Mouse (Mus musculus) MEL (cell line): ENCODE results near the gene Acvrl1. TPM values are rescaled to one million over a fixed set of nuclear protein-coding genes. Genes with fewer than 3 reads are reported as not detected.

Experiments used
- DNase-seq: peaks from one replicate; pipeline ENCODE4 v3.0.0; 2011; ENCODE audit warnings: low read depth, low spot score
- H3K27ac ChIP-seq: 2 replicates; pipeline ENCODE4 v1.5.1; 2012; ENCODE audit warnings: low read depth, mild to moderate bottlenecking, control low read depth, low read length, moderate library complexity; ENCODE audit not compliant: control insufficient read depth
- H3K27me3 ChIP-seq, 2 experiments: fragments of 150-350 bp in 1 of 2; sonication (generic) in 1 of 2; 2 replicates each; pipeline ENCODE4 v1.6.1; 2012; ENCODE audit warnings: low read length in 2 of 2, mild to moderate bottlenecking in 2 of 2, improper control_type of control experiment in 1 of 2, moderate library complexity in 1 of 2; ENCODE audit not compliant: insufficient read depth in 2 of 2, control insufficient read depth in 1 of 2
- H3K36me3 ChIP-seq, 2 experiments: 2 replicates each; pipeline ENCODE4 v1.6.1; 2012 to 2014; ENCODE audit warnings: low read length in 2 of 2, improper control_type of control experiment in 1 of 2, inconsistent platforms in 1 of 2, mild to moderate bottlenecking in 1 of 2; ENCODE audit not compliant: insufficient read depth in 2 of 2, control insufficient read depth in 1 of 2
- H3K4me1 ChIP-seq, 2 experiments: fragments of 150-350 bp in 1 of 2; sonication (generic) in 1 of 2; 2 replicates each; pipeline ENCODE4 v1.6.1; 2012; ENCODE audit warnings: low read length in 2 of 2, improper control_type of control experiment in 1 of 2, mild to moderate bottlenecking in 1 of 2; ENCODE audit not compliant: insufficient read depth in 2 of 2, control insufficient read depth in 1 of 2
- H3K4me3 ChIP-seq, 2 experiments: fragments of 150-350 bp in 1 of 2; sonication (generic) in 1 of 2; 2 replicates each; pipeline ENCODE4 v1.5.1; 2012; ENCODE audit warnings: low read depth in 2 of 2, low read length in 2 of 2, mild to moderate bottlenecking in 2 of 2, moderate library complexity in 2 of 2, control low read depth in 1 of 2, improper control_type of control experiment in 1 of 2; ENCODE audit not compliant: control insufficient read depth in 1 of 2, insufficient read depth in 1 of 2
- H3K79me2 ChIP-seq: 2 replicates; pipeline ENCODE4 v1.6.1; 2012; ENCODE audit warnings: mild to moderate bottlenecking, low read length, moderate library complexity; ENCODE audit not compliant: control insufficient read depth, poor library complexity, insufficient read depth
- H3K9ac ChIP-seq: 2 replicates; pipeline ENCODE4 v1.6.1; 2012; ENCODE audit warnings: low read depth, mild to moderate bottlenecking, control low read depth, low read length, moderate library complexity; ENCODE audit not compliant: control insufficient read depth, poor library complexity, severe bottlenecking
- H3K9me3 ChIP-seq: fragments of 150-350 bp; sonication (generic); replicated peaks from 2 replicates; pipeline ENCODE4 v1.6.1; 2012; ENCODE audit warnings: mild to moderate bottlenecking, low read length, improper control_type of control experiment, moderate library complexity; ENCODE audit not compliant: insufficient read depth
- BHLHE40 ChIP-seq: IDR thresholded peaks from 2 replicates; pipeline ENCODE4 v1.6.1; 2012; ENCODE audit warnings: low read depth, mild to moderate bottlenecking, inconsistent platforms, low read length, improper control_type of control experiment, borderline replicate concordance
- CHD1 ChIP-seq: IDR thresholded peaks from 2 replicates; pipeline ENCODE4 v1.6.1; 2012; ENCODE audit warnings: low read depth, mild to moderate bottlenecking, inconsistent platforms, low read length, improper control_type of control experiment
- CHD2 ChIP-seq: IDR thresholded peaks from 2 replicates; pipeline ENCODE4 v1.6.1; 2011; ENCODE audit warnings: low read length, improper control_type of control experiment
- CTCF ChIP-seq, 3 experiments: IDR thresholded peaks in 2 of 3; conservative IDR thresholded peaks in 1 of 3; 2 replicates each; pipeline ENCODE4 v1.5.1; 2011 to 2012; ENCODE audit warnings: low read length in 3 of 3, low read depth in 2 of 3, mild to moderate bottlenecking in 2 of 3, improper control_type of control experiment in 1 of 3, inconsistent platforms in 1 of 3, mixed read lengths in 1 of 3, moderate library complexity in 1 of 3; ENCODE audit not compliant: control insufficient read depth in 1 of 3, insufficient read depth in 1 of 3, poor library complexity in 1 of 3, severe bottlenecking in 1 of 3
- E2F4 ChIP-seq: IDR thresholded peaks from 2 replicates; pipeline ENCODE4 v1.6.1; 2011; ENCODE audit warnings: low read depth, low read length, improper control_type of control experiment, borderline replicate concordance
- ELF1 ChIP-seq: IDR thresholded peaks from 2 replicates; pipeline ENCODE4 v1.6.1; 2014; ENCODE audit warnings: low read depth, mild to moderate bottlenecking, inconsistent platforms, low read length, improper control_type of control experiment, moderate library complexity
- EP300 ChIP-seq, 2 experiments: IDR thresholded peaks; 2 replicates each; pipeline ENCODE4 v1.6.1; 2011; ENCODE audit warnings: improper control_type of control experiment in 2 of 2, low read length in 2 of 2, low read depth in 1 of 2, mild to moderate bottlenecking in 1 of 2
- GABPA ChIP-seq: IDR thresholded peaks from 2 replicates; pipeline ENCODE4 v1.6.1; 2012; ENCODE audit warnings: low read depth, mild to moderate bottlenecking, inconsistent platforms, low read length, improper control_type of control experiment, moderate library complexity
- GATA1 ChIP-seq: IDR thresholded peaks from 2 replicates; pipeline ENCODE4 v1.6.1; 2011; ENCODE audit warnings: low read depth, low read length, improper control_type of control experiment
- HCFC1 ChIP-seq: IDR thresholded peaks from 2 replicates; pipeline ENCODE4 v1.6.1; 2012; ENCODE audit warnings: low read depth, mild to moderate bottlenecking, inconsistent platforms, low read length, improper control_type of control experiment, moderate library complexity
- JUND ChIP-seq: IDR thresholded peaks from 2 replicates; pipeline ENCODE4 v1.6.1; 2011; ENCODE audit warnings: low read depth, mild to moderate bottlenecking, improper control_type of control experiment, low read length
- KAT2A ChIP-seq: conservative IDR thresholded peaks from 2 replicates; pipeline ENCODE4 v1.6.1; 2012; ENCODE audit warnings: low read depth, low read length, improper control_type of control experiment, inconsistent platforms
- MAFK ChIP-seq: IDR thresholded peaks from 2 replicates; pipeline ENCODE4 v1.6.1; 2011; ENCODE audit warnings: low read depth, mild to moderate bottlenecking, low read length, improper control_type of control experiment, borderline replicate concordance
- MAX ChIP-seq: IDR thresholded peaks from 2 replicates; pipeline ENCODE4 v1.6.1; 2011; ENCODE audit warnings: low read length, improper control_type of control experiment
- MAZ ChIP-seq: IDR thresholded peaks from 2 replicates; pipeline ENCODE4 v1.6.1; 2012; ENCODE audit warnings: low read depth, mild to moderate bottlenecking, inconsistent platforms, low read length, improper control_type of control experiment
- MEF2A ChIP-seq: IDR thresholded peaks from 2 replicates; pipeline ENCODE4 v1.6.1; 2014; ENCODE audit warnings: low read depth, mild to moderate bottlenecking, inconsistent platforms, low read length, improper control_type of control experiment; ENCODE audit not compliant: poor library complexity, insufficient replicate concordance, severe bottlenecking; ENCODE audit errors: extremely low read depth
- MXI1 ChIP-seq: IDR thresholded peaks from 2 replicates; pipeline ENCODE4 v1.6.1; 2011; ENCODE audit warnings: mild to moderate bottlenecking, low read depth, low read length, improper control_type of control experiment
- MYB ChIP-seq: IDR thresholded peaks from 2 replicates; pipeline ENCODE4 v1.6.1; 2011; ENCODE audit warnings: mild to moderate bottlenecking, low read depth, low read length, improper control_type of control experiment
- MYC ChIP-seq: IDR thresholded peaks from 2 replicates; pipeline ENCODE4 v1.6.1; 2011; ENCODE audit warnings: low read depth, mild to moderate bottlenecking, low read length, improper control_type of control experiment, moderate library complexity
- NELFE ChIP-seq: IDR thresholded peaks from 2 replicates; pipeline ENCODE4 v1.6.1; 2011; ENCODE audit warnings: low read depth, low read length, improper control_type of control experiment
- NRF1 ChIP-seq: IDR thresholded peaks from 2 replicates; pipeline ENCODE4 v1.6.1; 2014; ENCODE audit warnings: low read depth, mild to moderate bottlenecking, inconsistent platforms, low read length, improper control_type of control experiment, moderate library complexity; ENCODE audit not compliant: poor library complexity, insufficient read depth, severe bottlenecking
- POLR2AphosphoS2 ChIP-seq: IDR thresholded peaks from 2 replicates; pipeline ENCODE4 v1.6.1; 2011; ENCODE audit warnings: low read length, improper control_type of control experiment
- POLR2AphosphoS5 ChIP-seq: IDR thresholded peaks from 2 replicates; pipeline ENCODE4 v1.6.1; 2012; ENCODE audit warnings: low read depth, borderline replicate concordance, mild to moderate bottlenecking, inconsistent platforms, low read length, moderate library complexity, mixed read lengths
- RAD21 ChIP-seq: IDR thresholded peaks from 2 replicates; pipeline ENCODE4 v1.6.1; 2011; ENCODE audit warnings: mild to moderate bottlenecking, low read depth, low read length, improper control_type of control experiment
- RCOR1 ChIP-seq: IDR thresholded peaks from 2 replicates; pipeline ENCODE4 v1.6.1; 2012; ENCODE audit warnings: low read depth, mild to moderate bottlenecking, inconsistent platforms, low read length, improper control_type of control experiment
- SIN3A ChIP-seq: IDR thresholded peaks from 2 replicates; pipeline ENCODE4 v1.6.1; 2012; ENCODE audit warnings: low read length, improper control_type of control experiment, inconsistent platforms
- SMC3 ChIP-seq: IDR thresholded peaks from 2 replicates; pipeline ENCODE4 v1.6.1; 2011; ENCODE audit warnings: low read depth, low read length, improper control_type of control experiment
- TAL1 ChIP-seq: IDR thresholded peaks from 2 replicates; pipeline ENCODE4 v1.6.1; 2012; ENCODE audit warnings: mild to moderate bottlenecking, inconsistent platforms, low read length, moderate library complexity, mixed read lengths
- TBP ChIP-seq: IDR thresholded peaks from 2 replicates; pipeline ENCODE4 v1.8.0; 2011; ENCODE audit warnings: low read depth, low read length, improper control_type of control experiment
- TCF12 ChIP-seq: IDR thresholded peaks from 2 replicates; pipeline ENCODE4 v1.6.1; 2014; ENCODE audit warnings: low read depth, mild to moderate bottlenecking, inconsistent platforms, low read length, improper control_type of control experiment, moderate library complexity
- UBTF ChIP-seq: IDR thresholded peaks from 2 replicates; pipeline ENCODE4 v1.6.1; 2012; ENCODE audit warnings: low read depth, mild to moderate bottlenecking, inconsistent platforms, low read length, improper control_type of control experiment, moderate library complexity, borderline replicate concordance; ENCODE audit not compliant: insufficient read depth
- USF1 ChIP-seq: IDR thresholded peaks from 2 replicates; pipeline ENCODE4 v1.6.1; 2014; ENCODE audit warnings: low read depth, mild to moderate bottlenecking, inconsistent platforms, low read length, improper control_type of control experiment, moderate library complexity
- USF2 ChIP-seq, 2 experiments: IDR thresholded peaks; 2 replicates each; pipeline ENCODE4 v1.6.1; 2011 to 2012; ENCODE audit warnings: improper control_type of control experiment in 2 of 2, low read length in 2 of 2, borderline replicate concordance in 1 of 2, inconsistent platforms in 1 of 2, low read depth in 1 of 2, mild to moderate bottlenecking in 1 of 2; ENCODE audit not compliant: insufficient read depth in 1 of 2
- ZC3H11A ChIP-seq: IDR thresholded peaks from 2 replicates; pipeline ENCODE4 v1.6.1; 2012; ENCODE audit warnings: low read depth, mild to moderate bottlenecking, inconsistent platforms, low read length, improper control_type of control experiment
- ZKSCAN1 ChIP-seq: IDR thresholded peaks from 2 replicates; pipeline ENCODE4 v1.6.1; 2012; ENCODE audit warnings: low read depth, mild to moderate bottlenecking, inconsistent platforms, low read length, improper control_type of control experiment, moderate library complexity
- ZMIZ1 ChIP-seq: IDR thresholded peaks from 2 replicates; pipeline ENCODE4 v1.6.1; 2012; ENCODE audit warnings: low read depth, mild to moderate bottlenecking, inconsistent platforms, low read length, improper control_type of control experiment, moderate library complexity
- ZNF384 ChIP-seq: IDR thresholded peaks from 2 replicates; pipeline ENCODE4 v1.6.1; 2012; ENCODE audit warnings: low read depth, mild to moderate bottlenecking, inconsistent platforms, low read length, improper control_type of control experiment
- polyA plus RNA-seq, 2 experiments: library from polyadenylated mRNA; stranded (reverse) in 1 of 2; unstranded in 1 of 2; fragments of >175 nt in 1 of 2; fragments of >200 nt in 1 of 2; gene quantifications; 2 replicates each; pipeline versions ENCODE4 v1.2.1 to v1.2.4; 2012; ENCODE audit warnings: low replicate concordance in 2 of 2, low read depth in 1 of 2; ENCODE audit not compliant: insufficient read length in 2 of 2, insufficient read depth in 1 of 2, missing spikeins in 1 of 2
- total RNA-seq: library from RNA; depleted of rRNA; stranded (reverse); fragments of 300-350 nt; gene quantifications from 2 replicates; pipeline ENCODE4 v1.2.3, GENCODE M21; 2012

Acvrl1 gene
- total and polyA plus RNA-seq, 3 experiments, result 0.08 to 0.18 TPM; not detected in 1

DNA sequence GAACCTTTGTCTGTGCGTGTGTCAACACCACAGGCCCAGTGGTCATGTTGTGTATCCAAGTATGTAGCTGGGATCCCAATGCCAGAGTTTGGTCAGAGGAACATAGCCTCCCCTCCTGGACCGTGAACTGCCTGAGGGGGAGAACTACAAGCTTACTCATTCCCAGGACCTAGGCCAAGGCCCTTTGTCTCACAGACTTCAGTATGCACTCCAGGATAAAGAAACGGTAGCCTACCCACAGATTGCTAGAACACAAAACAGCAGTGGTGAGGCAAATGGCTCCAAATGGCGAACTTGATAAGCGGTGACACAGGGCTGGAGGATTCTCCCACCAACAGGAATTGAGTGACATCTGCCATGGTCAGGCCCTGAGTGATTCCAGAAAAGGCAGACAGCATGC, 35.5 kb downstream of the Acvrl1 start:
- H3K9ac ChIP-seq, result peak overlapping the region; percentile 12
- H3K27ac ChIP-seq, result peak overlapping the region; percentile 54
- H3K79me2 ChIP-seq, result no peaks in the 10 kb centered on the region; the same call in 1 of the 2 replicates
- DNase-seq, result peak; percentile 72
- peaks cover 36 to 37% of the 10 kb centered on the region in 2 experiments for H3K4me1 ChIP-seq
- no peaks in the 10 kb centered on the region for H3K9me3 ChIP-seq
- H3K36me3 ChIP-seq, result peaks cover 0 to 41% of the 10 kb centered on the region in 2 experiments; a peak in 2 of 4 replicates
- H3K27me3 ChIP-seq, result no peaks in the 10 kb centered on the region
- no peak overlapping the region; a peak in 1 of 4 replicates for H3K4me3 ChIP-seq
- TF ChIP-seq SIN3A, result no peak
- TF ChIP-seq USF2 (IDR thresholded peaks at IDR 0.05; ENCODE audit: borderline replicate concordance in 1 of 2, insufficient read depth in 1 of 2, low read depth in 1 of 2, low read length in 2 of 2), result no peak
- TF ChIP-seq GABPA, result no peak
- TF ChIP-seq CHD2, result no peak
- TF ChIP-seq ZKSCAN1, result no peak
- TF ChIP-seq RCOR1, result no peak; the same call in none of the 2 replicates
- 0 out of 2 replicates have a peak, but pooled peaks have one; percentile 24 for TF ChIP-seq MYC
- TF ChIP-seq JUND, result no peak
- TF ChIP-seq KAT2A, result no peak
- no peak for TF ChIP-seq ZNF384
- no peak; the same call in 1 of the 2 replicates for TF ChIP-seq ZC3H11A
- TF ChIP-seq USF1, result no peak
- TF ChIP-seq CTCF (IDR thresholded peaks at IDR 0.05 in 2 of 3, conservative IDR thresholded peaks at IDR 0.05 in 1 of 3; ENCODE audit: control insufficient read depth in 1 of 3, insufficient read depth in 1 of 3, low read depth in 2 of 3, low read length in 3 of 3, poor library complexity in 1 of 3, severe bottlenecking in 1 of 3), result no peak
- TF ChIP-seq UBTF, result no peak
- TF ChIP-seq HCFC1, result no peak
- no peak for TF ChIP-seq MEF2A
- peak; percentile 65 for TF ChIP-seq TAL1
- peak; percentile 32; the same call in 1 of the 2 replicates for TF ChIP-seq GATA1
- TF ChIP-seq E2F4, result no peak
- TF ChIP-seq ZMIZ1, result peak; percentile 65; the same call in 1 of the 2 replicates
- TF ChIP-seq MYB, result peak; percentile 67
- peak; percentile 92 for TF ChIP-seq TBP
- peak; percentile 73 to 83 for TF ChIP-seq EP300 (IDR thresholded peaks at IDR 0.05; ENCODE audit: low read depth in 1 of 2, low read length in 2 of 2)
- TF ChIP-seq POLR2AphosphoS2, result no peak
- TF ChIP-seq NELFE, result no peak
- TF ChIP-seq CHD1, result no peak
- peak; percentile 35; the same call in 1 of the 2 replicates for TF ChIP-seq MAZ
- no peak for TF ChIP-seq NRF1
- no peak for TF ChIP-seq SMC3
- no peak for TF ChIP-seq BHLHE40
- TF ChIP-seq MAX, result no peak; the same call in 1 of the 2 replicates
- no peak for TF ChIP-seq RAD21
- TF ChIP-seq TCF12, result peak; percentile 52; the same call in 1 of the 2 replicates
- TF ChIP-seq POLR2AphosphoS5, result no peak
- TF ChIP-seq MXI1, result no peak
- TF ChIP-seq MAFK, result no peak
- TF ChIP-seq ELF1, result no peak
